Mouse (Mus musculus) testis, adult 2 months (tissue): ENCODE measurements around the gene Gpr142.

Source experiments
- CTCF ChIP-seq: fragments of 200-500 bp; IDR thresholded peaks from 2 replicates; pipeline ENCODE4 v1.5.1; 2012; ENCODE audit warnings: low read depth, mild to moderate bottlenecking, inconsistent platforms, low read length, moderate library complexity; ENCODE audit not compliant: control insufficient read depth, insufficient read depth, insufficient replicate concordance
- POLR2A ChIP-seq: fragments of 200-500 bp; IDR thresholded peaks from 2 replicates; pipeline ENCODE4 v1.6.1; 2012; ENCODE audit warnings: low read depth, mild to moderate bottlenecking, inconsistent platforms, low read length, moderate library complexity; ENCODE audit not compliant: control insufficient read depth

DNA sequence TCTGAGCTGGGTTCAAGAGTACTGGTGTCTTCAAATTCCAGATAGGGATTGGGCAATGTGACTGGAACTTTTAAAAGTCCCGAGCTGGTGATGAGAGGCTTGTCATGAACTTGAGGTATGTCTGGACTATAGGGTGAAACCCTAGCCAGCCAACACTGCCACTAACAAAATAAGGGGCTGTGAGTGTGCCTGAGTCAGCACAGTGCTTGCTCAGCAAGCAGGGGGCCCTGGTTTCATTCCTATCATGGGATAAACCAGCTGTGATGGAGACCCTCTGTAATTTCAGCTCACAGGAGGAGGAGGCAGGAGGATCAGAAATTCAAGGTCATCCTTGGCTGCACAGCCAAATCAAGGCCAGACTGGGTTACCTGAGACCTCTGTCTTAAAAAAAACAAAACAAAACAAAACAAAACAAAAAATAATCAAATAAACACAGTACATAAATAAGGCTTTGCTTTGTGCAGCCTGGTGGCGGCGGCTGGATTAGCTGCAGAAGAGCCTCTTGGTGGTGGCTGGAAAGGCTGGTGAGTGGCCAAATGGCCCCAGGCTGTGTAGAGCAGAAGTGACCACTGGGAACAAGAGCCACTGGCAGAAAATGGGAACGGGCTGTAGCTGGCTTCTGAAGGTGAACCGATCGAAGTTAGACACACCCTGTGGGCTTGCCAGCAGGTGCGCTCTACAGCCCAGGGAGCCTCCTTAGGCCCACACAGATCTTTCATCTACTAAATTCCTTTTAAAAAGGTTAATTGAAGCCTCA lies 45.9 kb downstream of the Gpr142 start:
- TF ChIP-seq POLR2A (no peak), CTCF (no peak)
